Mouse (Mus musculus) kidney, postnatal 10 days (tissue): Measurements from ENCODE around the gene Gm6034.
A peak's percentile ranks its signal among the peaks of the same experiment; 100 is the strongest.
"Not testable (repeated sequence)": the region's sequence is repeated elsewhere in the genome, so short reads cannot be mapped to it uniquely, and the experiment has no call there.

Experiments used
- DNase-seq: peaks from one replicate; pipeline ENCODE4 v3.0.0; 2021; ENCODE audit warnings: mixed read lengths

The Gm6034 gene

GRCm38 (mm10) chr17:36042610-36043169 lies at the start of gene Gm6034, which contains the start of gene H2-T22:
Gene Gm6034, plus strand, starts transcription at chr17:36042961.
Gene H2-T22, minus strand, starts transcription at chr17:36042747.
- DNase-seq, result peak; percentile 82

GRCm38 (mm10) chr17:35993675-35994074 lies 49.1 kb upstream of the Gm6034 start:
- DNase-seq, result peak; percentile 87

DNA sequence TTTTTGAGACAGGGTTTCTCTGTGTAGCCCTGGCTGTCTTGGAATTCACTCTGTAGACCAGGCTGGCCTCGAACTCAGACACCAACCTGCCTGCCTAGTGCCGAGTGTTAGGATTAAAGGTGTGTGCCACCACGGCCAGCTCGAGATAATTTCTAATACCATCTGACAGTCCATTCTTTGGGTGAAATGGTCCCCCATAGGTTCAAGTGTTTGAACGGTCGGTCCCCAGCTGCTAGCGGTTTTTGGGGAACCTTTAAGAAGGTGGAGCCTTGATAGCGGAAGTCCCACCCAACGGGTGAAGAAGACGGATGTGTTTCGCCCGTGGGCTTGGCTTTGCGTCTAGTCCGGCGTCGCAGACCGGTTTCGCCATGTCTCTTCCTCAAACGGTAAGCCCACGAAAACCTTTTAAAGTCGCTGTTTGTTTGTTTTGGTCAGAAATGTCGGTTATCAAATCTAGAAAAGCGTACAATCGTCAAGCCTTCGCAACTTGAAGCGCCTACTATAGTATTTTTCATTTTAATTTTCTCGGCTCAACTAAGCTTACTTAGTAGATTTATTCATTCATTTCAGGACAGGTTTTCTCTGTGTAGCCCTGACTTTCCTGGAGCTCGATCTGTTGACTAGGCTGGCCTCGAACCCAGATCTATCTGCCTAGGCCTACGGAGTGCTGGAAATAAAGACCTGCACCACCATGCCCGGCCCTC lies 48.4 kb upstream of the Gm6034 start:
- DNase-seq, result peak; percentile 88

DNA sequence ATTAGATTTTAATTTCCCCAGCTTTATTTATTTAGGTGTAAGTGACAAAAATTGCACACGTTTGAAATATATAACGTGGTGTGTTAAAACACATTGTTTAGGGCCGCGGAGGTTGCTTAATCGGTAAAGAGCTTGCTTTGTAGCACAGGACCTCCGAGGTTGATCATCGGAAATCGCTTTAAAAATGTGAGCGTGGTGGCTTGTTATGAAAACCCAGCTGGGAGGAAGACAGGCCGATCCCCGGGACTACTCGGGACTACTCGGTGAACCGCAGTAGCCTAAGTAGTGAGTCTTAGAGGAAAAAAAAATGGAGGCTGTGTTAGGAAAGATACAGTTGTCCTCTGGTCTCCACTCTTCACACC lies 47.9 kb upstream of the Gm6034 start:
- DNase-seq, result no peak

- peak; percentile 98 for DNase-seq
Observed at GRCm38 (mm10) chr17:35996949-35997348, 45.8 kb upstream of the Gm6034 start.

DNA sequence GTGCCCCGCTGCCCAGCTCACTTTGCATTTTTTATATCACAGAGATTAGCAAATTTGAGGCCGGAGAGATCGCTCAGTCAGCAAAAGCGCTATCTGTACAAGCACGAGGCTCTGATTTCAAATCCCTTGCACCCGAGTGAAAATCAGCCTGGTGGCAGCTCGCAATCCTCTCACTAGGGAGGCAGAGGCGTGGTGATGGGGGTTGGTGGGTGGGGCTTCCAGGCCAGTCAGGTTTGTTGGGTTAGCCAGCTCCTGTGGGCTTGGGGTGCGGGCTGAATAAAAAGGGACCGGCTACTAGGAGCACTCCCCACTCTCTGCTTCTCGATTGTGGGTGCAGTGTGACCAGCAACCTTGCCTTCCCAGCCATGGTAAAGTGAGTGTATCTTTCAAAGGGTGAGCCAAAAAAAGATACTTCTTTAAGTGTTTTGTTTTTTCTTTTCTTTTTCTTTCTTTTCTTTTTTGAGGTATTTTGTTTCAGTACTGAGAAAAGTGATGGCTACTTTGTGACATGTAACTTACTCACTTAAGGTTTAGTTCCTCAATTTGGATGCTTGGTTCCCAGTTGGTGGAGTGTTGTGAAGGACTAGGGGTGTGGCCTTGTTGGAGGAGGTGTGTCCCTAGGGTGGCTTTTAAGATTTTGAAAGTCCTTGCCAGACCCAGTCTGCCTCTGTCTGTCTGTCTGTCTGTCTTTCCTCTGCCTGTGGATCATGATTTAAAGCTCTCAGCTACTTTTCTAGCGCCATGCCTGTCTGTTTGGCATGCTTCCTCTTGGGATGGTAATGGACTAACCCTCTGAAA lies 44.8 kb upstream of the Gm6034 start:
- DNase-seq, result peak; percentile 28

DNA sequence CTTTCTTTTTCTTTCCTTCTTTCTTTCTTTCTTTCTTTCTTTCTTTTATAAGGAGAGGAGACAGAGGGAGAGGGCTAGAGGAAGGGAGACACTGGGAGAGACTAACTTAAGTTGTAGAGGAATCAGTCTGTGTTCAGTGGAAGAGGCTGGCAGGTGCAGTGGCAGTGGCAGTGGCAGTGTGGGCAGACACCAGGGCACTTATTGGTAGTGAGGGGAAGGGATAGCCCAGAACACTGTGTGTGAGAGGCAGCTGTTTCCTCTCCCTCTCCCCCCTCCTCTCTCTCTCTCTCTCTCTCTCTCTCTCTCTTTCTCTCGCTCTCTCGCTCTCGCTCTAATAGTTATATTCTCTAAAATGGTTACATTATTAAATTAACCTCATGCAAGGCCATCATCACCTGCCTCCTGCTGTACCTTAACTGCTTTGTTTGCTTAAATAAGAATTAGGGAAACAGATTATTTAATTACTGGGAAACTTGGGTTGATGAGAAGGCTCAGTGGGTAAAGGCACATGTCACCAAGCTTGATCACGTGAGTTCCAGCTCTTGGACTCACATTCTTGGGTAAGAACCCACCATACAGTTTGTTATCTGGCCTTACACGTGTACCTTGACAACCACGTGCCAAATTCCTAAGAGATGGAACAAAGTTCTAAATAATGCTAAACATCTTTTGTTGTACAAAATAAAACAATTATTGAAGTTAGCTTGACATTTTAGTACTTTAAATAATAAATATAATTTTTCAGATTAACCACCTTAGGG lies 44.0 kb upstream of the Gm6034 start:
- DNase-seq, result no peak

DNA sequence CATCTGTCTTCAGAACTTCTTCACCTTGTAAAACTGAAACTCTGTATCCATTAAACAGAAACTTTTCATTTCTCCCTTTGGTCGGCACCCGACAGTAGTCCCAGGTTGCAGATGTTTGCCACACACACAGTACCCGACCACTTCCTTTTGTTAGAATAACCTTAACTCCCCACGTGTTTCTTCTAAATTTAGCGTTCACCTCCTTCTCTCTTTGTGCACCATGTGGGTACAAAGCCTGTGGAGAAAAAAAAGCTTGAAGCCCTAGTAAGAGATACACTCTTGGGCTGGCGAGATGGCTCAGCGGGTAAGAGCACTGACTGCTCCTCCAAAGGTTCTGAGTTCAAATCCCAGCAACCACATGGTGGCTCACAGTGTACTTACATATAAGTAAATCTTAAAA lies 43.4 kb upstream of the Gm6034 start:
- no peak for DNase-seq

GRCm38 (mm10) chr17:36000349-36000748 lies 42.4 kb upstream of the Gm6034 start:
- no peak for DNase-seq

DNA sequence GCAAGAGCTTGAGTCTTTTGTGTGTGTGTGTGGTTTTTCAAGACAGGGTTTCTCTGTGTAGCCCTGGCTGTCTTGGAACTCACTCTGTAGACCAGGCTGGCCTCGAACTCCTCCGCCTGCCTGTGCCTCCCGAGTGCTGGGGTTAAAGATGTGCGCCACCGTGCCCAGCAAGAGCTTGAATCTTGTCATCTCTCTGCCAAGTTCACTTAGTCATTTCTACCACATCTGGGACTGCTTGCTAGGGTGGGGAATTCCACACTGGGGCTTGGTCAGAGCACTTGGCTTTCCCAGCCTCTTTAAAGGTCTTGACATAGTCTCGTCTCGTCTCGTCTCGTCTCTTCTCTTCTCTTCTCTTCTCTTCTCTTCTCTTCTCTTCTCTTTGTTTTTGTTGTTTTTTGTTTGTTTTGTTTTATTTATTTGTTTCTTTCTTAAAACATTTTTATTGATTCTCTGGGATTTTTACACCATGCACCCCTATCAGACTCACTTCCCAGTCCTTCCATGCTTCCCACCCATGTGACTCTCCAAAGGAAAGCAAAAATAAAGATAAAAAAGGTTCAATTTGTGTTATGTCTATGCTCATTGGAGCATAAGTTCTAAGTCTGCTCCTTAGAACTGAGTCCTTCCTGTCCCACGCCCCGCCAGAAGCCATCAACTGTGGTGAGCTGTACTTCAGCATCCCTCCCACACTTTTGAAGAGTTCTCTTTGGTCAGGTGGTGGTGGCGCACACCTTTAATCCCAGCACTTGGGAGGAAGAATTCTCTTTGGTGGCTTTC lies 41.5 kb upstream of the Gm6034 start:
- no peak for DNase-seq

- DNase-seq, result no peak
Observed at GRCm38 (mm10) chr17:36001966-36002365, 40.8 kb upstream of the Gm6034 start.

DNA sequence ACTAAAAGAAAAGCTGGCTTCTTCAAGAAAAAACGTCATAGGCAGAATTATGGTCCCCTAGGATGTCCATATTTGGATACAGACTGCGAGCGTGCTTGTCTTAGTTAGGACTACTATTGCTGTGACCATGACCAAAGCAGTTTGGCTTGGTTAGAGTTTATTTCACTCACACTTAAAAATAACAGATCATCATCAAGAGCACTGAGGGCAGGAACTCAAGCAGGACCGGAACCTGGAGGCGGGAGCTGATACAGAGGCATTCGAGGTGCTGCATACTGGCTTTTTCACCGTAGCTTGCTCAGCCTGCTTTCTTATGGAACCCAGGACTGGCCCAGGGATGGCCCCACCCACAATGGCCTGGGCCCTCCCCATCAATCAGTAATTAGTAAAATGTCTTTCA lies 39.4 kb upstream of the Gm6034 start:
- DNase-seq, result no peak

GRCm38 (mm10) chr17:36004409-36004808 lies 38.4 kb upstream of the Gm6034 start:
- DNase-seq, result not testable (repeated sequence)

- no peak for DNase-seq
Observed at GRCm38 (mm10) chr17:36014977-36015376, 27.8 kb upstream of the Gm6034 start.

DNA sequence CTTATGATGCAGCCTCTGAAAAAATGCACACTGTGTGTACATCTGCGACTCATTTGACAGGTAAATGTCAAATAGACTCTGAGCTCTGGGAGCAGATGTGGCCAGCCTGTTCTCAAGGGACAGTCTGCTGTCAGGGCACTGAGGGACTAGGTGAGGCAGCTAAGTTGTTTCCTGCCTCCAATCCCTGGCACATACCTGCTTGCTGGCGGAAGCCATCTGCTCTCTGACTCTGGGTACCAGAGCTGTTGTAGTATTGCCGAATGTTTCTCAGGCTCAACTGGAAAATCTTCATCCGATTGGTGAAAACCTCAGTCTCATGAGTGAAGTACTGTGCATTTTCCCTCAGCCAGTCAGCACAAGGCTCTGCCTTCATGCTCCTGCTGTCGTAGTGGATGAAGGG lies 25.7 kb upstream of the Gm6034 start:
- no peak for DNase-seq

DNA sequence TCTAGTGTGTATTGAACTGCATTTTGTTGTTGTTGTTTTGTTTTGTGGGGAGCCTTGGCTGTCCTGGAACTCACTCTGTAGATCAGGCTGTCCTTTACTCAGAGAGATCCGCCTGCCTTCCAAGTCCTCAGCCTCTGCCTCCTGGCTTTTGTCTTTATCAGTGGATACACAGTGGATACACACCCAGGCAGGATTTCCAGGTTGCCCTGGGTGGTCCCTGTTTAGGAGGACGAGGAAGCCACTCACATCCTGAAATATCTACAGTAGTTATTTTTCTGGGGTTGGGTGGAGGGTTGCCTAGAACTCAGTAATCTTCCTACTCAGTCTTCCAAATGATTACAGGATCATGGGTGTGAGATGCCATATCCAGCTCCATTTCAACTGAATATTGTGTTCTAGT lies 23.8 kb upstream of the Gm6034 start:
- DNase-seq, result peak; percentile 52

DNA sequence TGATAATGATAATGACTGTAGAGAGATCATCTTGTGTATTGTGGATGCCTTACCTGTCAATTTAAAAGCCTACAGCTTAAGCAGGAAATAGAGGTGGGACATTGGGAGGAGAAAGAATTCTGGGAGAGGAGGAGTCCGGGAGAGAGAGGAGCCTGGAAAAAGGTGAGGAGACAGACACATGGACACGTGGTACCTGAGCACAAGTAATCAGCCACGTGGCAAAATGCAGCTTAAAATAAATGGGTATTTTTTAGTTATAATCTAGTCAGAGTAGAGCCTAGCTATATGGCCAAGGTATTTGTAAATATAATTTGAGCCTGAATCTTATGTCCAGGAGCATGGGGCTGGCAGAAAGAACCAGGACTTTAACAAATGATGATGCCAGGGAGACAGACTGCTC lies 23.2 kb upstream of the Gm6034 start:
- no peak for DNase-seq

DNA sequence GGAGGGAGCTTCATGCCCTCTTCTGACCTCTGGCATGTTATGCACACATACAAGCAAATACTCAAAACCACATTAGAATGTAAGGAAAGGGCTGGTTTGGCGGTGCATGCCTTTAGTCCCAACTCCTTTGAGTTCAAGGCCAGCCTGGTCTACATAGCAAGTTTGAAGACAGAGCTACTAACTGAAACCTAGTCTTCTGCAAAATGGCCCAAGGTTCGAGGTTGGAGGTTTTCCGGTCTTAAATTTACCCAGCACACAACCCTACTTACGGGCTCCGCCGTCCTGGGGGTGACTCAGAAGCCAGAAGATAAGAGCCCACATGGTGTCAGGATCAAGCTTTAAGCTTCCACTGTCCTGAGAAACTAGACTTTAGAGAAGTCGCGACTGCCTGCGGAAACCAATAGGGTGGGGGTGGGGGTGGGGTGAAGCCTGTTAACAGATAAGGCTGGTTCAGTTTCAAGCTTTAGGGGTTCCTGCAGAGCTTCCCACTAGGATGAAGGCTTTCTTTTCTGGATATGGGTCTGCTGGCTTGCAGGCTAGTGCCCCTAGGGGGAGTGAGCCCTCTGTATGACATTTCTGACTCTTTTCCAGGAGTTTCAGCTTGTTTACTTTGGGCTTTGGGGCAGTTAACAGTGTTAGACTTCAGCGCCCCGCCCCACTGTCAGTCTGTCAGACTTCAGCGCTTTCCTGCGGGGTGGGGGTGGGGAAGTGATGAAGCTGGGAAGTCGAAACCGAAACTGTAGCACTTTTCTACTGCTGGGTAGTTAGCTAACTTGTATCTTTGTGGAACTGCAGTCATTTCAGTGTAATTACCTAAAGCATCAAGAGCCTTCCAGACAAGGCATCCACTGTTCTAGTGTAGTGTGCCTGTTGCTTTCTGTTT lies 22.3 kb upstream of the Gm6034 start, which contains the start of gene H2-T24:
Gene H2-T24 (minus strand): TSS at position 370 of the 883 bp plus-strand sequence.
- peak; percentile 84 for DNase-seq

DNA sequence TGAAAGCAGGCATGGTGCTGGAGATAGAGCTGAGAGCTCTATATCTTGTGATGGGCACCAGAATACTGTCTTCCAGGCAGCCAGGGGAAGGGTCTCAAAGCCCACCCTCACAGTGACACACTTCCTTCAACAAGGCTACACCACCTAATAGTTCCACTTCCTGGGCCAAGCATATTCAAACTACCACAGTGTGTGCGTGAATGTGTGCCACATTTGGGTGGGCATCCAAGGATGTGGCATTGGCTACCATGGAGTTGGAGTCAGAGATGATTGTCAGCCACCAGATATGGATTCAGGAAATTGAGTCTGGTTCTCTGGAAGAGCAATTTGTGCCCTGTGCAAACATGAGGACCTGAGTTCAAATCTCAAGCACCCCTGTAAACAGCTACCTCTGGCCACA lies 21.5 kb upstream of the Gm6034 start:
- no peak for DNase-seq

GRCm38 (mm10) chr17:36022098-36022497 lies 20.7 kb upstream of the Gm6034 start:
- no peak for DNase-seq

DNA sequence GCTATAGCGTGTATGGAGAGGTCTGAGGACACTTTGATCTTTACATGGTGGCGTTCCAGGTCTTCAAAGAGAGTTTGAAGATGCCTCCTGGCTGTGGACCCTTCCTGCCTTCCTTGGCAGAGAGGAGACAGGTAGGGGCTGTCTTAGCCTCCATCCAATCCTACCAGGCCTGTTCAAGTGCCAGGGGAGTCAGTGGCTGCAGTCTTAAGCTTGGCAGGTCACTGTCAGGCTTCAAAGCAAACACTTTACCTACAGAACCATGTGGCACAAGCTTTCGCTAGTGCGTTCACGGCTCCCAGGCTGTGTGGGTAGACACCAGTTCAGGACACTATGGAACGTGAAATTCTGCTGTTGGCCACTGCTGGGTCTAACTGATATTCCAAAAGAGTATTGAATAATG lies 19.8 kb upstream of the Gm6034 start:
- DNase-seq, result no peak
